Mouse (Mus musculus) cerebellum, adult 9-11 months (tissue): Measurements from ENCODE around the gene Hdac7.

ENCODE experiments used
- DNase-seq: peaks from one replicate; pipeline ENCODE4 v3.0.0; 2022

Hdac7 gene

DNA sequence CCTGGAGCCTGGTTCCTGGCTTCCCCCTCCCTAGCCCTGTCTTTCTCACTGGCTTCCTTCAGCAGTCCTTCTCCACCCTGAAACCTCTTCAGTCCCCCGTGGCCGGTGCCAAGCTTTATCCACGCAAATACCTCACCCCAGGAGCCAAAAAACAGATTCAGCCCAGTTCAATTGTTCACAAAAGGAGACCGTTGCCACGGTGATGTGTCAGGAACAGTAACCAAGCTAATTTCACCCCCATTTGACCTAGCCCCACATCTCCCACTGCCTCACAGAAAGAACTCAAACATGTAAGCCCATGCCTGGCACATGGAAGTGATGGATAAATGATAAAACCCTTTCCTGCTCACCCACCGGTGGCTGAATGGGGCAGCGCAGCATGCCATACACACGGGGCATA lies 78.1 kb downstream of the Hdac7 start:
- no peak for DNase-seq

DNA sequence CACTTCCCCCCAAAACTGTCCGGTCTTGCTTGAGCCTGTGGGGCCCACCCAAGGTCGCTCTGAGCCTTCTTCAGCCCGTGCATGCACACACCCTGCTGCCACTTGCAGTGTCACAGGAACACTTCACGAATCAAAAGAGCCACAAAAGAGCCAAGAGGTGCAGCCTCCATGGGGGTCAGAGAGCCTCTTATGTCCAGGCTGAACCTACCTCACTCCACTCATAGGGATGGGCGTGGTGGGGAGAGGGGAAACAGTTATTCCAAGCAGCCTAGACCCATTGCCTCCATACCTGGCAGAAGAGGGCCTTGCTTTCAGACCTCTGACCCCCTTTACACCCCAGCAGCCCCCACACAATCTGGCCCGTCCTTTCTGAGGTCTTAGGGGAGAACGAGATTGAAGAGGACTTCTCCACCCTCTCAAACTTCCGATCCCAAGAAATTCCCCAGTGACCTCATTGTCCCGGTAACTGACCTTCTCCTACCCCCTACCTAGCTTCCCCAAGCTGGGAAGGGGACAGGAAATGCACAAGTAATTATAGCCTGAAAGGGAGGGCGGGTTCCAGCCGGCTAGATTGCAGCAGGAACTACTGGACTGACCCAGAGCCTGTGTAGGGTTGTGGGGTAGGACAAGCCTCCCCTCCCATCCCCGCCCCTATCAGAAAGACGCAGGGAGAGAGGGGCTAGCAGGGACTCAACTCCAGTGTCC lies 79.1 kb downstream of the Hdac7 start:
- DNase-seq: no peak

DNA sequence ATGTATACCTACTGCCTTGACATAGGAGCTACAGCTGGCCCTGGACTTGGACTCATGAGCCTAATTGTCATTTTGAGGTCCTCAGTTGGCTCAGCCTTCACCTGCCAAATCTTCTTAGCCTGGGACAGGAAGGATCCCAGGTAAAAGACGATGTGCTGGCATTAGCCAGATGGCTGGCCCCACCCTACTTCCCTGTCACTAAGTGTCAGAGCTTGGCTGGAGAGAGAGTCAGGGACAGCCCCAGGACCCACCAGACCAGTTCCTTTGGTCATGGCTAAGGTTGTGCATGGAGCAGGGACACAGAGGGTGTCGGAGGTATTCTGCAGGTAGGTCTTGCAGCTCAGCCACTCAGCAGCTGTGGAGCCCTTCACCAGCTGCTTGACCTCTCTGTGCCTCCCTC lies 79.8 kb downstream of the Hdac7 start:
- DNase-seq: no peak

DNA sequence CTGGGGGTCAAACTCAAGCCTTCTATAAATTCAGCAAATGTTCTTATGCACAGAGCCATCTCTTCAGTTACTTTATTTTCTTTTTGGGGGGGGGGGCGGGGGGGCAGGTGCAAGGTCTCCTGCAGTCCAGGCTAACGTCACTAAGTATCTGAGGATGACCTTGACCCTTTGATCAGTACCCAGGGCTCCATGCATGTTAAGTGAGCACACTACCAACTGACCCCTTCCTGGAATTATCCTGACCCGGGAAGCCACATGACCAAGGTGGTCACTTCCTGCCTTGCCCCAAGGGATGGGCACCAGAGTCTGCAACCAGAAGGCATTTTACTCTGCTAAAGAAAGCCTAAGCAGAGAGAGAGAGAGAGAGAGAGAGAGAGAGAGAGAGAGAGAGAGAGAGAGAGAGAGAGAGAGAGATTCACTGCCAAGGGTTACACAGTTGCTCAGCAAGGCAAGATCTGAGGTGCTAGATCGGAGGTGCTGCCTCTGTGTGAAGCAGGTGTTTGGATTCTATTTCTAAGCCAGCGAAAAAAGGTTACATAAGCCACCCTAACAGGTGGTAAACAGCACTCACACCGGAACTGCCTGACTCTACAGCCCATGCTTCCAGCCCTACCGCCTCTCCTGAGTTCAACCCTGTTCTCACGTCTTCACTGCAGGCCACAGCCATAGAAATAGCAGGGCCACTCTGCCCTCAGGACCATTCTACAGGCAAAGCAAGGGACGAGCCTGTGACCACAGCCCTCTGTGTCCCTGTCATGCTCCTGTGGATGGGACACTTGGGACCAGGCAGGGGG lies 80.8 kb downstream of the Hdac7 start:
- no peak for DNase-seq

DNA sequence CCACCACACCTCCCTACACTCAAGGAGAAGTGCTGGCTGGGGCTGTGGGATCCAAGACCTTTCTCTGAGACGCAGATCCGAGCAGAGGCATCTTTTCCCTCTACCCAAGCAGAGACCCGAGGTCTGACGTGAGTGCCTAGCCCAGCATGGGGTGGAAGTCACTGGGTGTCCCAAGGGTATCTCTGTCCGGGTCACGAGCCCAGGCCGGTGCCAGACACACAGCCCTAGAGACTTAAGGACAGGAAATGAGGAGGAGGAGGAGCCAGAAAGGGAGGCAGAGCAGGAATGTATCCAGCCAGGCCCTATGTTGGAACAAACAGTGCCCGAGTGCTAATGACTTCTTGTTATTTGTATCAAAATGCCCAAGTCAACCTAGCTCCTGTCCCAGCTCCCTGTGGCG lies 81.6 kb downstream of the Hdac7 start:
- no peak for DNase-seq

DNA sequence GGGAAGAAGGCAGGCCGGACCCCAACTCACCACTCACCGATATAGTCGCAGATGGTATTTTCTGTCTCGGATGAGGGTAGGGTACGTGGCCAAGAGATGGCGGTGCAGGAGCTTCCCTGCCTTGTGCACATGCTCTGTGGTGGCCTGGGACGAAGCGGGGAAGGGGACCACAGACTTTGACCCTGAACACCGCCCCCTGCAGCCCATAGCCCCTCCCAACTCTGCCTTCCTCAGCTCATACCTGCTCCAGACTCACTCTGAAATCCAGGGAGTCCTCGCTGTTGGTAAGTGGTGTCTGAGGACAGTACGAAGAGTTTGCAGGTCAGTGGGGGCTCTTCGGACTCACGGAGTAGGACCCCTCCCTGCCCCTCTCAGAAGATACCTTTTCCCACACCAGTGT lies 82.9 kb downstream of the Hdac7 start:
- no peak for DNase-seq

DNA sequence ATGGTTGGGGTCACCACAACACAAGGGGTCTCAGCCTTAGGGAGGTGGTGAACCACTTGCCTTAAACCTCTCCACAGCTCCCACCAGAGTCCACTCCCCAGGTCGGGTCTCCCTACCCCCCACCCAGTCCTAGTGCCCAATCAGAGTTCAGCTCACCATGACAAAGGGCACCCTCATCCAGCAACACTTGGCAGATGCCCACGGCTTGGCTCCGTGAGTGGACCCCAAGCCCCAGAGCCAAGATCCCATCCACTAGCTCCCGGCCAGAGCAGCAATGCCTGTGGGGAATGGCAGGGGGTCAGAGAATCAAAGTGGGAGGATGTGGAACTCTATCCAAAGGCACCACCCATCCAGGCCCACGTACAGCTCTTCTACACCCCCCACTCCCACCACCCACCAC lies 83.3 kb downstream of the Hdac7 start:
- no peak for DNase-seq

DNA sequence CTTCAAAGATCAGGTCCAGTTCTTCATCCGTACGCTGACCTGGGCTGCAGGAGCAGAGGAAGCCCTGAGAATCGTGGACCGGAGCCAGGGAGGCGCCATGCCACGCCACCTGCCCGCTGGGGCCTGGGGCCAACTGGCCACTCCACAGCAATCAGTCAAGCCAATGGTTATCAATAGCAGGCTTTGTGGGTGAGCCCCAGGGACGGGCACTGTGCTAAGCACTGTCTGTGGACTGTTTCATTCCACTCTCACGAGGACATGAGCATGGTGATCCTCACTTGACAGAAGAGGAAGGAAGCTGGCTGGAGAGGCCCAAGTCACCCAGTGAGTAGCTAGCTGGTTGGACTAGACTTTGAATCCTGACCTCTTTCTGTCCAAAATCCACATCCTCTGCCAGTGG lies 84.3 kb downstream of the Hdac7 start:
- DNase-seq: peak; percentile 77

DNA sequence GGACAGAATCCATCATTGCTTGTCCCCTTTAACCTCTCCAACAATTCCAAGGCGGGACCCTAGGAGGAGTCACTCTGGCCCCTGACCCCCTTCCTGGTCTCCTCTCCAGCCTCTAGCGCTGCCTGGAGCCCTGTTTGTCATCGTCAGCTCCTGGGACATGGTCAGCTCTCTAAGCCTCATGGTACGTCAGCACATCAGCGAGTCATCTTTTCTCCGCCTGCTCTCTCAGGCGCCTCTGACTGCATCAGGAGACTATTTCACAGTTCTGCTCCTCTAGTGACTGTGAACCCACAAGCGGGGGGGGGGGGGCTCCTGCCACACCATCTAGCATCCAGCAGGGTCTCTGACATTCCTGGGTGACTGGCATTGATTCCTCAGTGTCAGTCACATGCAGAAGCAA lies 88.9 kb downstream of the Hdac7 start:
- no peak for DNase-seq

DNA sequence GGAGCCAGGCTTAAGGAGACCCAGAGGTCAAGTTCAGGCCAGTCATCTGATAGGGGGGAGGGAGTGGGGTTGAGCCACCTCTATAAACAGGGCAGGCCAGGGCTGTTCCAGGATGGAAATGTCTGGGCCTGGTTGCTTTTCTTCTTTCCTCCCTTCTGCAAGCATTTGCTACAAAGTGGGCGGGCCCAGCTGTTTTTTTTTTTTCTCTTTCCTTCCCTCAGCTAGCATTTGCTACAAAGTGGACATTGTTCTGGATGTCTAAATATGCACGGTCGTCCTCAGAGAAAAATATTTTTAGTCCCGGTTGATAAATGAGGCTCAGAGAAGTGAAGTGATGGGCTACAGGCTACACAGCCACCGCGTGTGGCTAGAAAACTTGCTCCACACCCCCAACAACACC lies 89.8 kb downstream of the Hdac7 start:
- no peak for DNase-seq

DNA sequence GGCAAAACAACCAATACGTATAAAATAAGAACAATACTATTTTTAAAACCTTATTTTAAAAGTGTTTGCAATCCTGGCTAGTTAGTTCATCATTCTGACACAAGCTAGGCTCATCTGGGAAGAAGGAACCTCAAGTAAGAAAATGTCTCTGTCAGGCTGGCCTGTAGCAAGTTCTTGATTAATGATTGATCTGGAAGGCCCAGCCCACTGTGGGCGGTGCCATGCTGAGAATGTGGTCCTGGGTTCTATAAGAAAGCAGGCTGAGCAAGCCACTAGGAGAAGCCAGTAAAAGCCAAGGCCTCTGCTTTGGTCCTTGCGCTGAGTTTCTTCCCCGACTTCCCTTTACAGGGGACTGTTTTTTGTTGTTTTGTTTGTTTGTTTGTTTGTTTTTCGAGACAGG lies 91.8 kb downstream of the Hdac7 start:
- DNase-seq: no peak

DNA sequence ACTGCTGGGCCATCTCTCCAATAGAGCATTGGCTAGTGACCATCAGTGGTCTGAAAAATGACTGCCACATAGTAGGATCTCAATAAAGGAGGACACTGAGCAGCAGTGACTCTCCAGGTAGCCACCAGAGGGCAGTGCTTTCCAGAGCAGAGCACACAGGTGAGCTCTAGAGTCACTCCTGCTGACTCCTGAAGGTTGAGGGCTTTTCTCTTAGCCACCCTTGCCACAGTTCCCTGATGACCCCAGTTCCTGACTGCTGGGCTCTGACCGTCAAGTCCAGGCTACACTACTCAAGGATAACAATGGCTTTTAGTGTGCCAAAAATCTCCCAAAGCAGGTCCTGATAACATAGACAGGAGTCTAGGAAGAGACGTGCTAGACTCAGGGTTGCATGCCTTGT lies 92.6 kb downstream of the Hdac7 start:
- DNase-seq: no peak

DNA sequence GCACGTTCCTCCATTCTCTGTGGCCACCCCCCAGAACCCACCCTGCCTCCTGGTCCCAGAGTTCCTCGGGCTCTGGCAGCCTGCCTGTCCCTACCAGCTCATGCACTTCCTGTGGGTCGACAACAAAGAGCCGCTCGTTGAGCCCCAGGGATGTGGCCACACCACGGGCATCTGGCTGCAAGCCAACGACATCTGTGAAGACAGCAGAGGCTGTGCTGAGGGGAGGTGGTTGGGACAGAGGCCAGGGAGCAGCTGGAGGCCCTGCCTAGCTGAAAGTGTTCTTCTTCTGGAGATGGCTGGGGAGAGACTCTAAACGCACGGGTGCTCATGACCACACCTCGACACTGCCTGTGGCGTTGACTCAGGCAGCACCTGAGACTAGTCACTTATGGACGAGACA lies 93.6 kb downstream of the Hdac7 start:
- DNase-seq: peak; percentile 54

DNA sequence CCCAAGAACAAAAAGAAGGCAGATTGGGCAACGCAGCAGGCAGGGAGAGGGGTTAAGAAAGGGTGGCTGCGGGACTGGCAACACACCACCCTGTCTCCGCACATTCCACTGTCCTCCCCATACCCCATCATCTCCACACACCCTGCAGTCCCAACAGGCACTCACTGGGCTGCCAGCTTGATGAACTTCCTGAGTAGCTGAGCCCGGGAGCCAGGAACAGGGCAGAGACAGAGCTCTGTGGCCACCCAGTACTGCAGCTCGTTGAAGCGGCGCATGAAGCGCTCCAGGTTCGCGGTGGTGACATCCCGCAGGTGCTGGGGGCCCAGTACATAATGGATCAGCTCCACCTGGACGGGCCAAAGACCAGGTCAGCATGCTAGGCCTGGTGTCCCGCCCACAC lies 94.5 kb downstream of the Hdac7 start:
- no peak for DNase-seq

DNA sequence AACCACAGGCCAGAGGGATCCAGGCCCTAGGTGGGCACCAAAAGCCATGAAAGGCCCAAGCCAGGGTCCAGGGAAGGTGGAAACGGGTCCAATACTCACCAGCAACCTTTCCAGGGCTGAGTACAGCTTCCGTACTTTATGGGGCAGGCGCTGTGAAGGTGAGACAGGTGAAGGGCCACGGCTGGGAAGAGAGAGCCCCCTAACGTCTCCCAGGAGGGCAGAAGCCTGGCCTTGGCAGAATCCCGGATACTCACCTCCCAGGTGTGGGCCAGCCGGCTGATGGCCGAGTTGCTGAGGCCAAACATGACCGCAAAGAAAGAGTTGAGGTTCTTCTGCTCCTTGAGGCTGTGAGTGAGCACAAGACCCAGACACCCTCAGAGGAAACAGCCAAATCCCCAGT lies 94.9 kb downstream of the Hdac7 start:
- no peak for DNase-seq

DNA sequence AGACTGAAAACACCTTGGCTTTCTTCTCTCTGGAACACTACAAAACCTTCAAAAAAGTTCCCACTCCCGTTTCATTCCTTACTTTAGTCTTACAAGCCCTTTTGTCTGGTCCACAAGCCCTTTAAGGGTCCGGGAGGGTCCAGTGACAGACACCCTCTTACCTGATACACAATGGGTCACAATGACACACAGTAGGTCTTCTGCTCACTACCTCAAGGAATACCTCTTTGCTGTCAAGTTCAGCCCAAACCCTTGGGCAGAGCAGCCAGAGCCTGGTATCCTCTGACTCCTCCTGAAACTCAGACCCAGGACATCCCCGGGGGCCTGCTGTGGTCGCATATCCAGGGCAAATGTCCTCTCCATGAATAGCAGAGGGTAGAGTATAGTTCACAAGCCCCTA lies 95.3 kb downstream of the Hdac7 start:
- no peak for DNase-seq

DNA sequence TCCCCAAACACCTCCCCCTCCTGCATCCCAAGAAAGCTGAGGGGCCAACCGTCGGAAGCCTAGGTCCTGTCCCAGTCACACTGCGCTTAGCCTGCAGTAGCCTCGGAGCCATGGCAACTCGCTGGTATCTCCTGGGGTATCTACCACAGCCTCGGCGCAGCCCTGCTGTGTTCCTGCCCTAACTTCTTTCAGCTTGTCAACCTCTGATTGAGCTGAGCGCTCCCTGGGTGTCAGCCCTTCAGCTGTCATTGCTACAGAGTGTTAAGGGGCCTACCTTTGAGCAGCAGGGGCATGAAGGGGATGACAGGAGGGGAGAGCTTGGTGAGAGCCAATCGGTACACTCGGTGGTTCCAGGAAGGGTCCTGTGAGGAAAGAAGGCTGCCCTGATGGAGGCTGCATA lies 96.0 kb downstream of the Hdac7 start:
- no peak for DNase-seq

DNA sequence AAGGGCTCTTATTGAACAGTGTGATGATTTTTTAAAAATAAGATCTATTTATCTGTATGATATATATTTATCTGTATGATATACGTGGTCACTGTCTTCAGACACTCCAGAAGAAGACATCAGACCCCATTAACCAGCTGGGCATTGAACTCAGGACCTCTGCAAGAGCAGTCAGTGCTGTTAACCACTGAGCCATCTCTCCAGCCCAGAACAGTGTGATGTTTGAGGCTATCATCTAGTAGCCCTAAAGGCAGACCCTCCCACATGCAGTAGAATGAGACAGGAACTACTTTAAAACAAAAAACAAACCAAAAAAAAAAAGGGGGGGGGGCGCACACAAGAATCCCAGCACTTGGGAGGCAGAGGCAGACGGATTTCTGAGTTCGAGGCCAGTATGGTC lies 96.8 kb downstream of the Hdac7 start:
- DNase-seq: no peak

DNA sequence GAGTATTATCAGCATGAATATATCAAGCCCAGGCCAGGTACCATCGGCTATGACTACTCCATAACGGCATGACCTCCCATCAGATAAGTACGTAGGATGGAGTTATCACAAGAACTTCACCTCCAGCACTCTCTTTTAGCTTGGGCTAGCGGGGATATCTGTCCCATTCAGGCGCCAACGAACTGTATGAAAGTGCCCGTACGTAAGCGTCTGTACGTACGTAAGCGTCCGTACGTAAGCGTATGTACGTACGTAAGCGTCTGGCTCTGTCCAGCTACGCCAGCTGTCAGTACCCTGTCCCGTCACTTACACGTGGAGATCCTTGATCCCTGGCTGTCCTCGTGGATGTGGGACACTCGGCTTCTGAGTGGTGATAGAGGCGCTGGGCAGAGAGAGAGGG lies 97.6 kb downstream of the Hdac7 start:
- DNase-seq: no peak

DNA sequence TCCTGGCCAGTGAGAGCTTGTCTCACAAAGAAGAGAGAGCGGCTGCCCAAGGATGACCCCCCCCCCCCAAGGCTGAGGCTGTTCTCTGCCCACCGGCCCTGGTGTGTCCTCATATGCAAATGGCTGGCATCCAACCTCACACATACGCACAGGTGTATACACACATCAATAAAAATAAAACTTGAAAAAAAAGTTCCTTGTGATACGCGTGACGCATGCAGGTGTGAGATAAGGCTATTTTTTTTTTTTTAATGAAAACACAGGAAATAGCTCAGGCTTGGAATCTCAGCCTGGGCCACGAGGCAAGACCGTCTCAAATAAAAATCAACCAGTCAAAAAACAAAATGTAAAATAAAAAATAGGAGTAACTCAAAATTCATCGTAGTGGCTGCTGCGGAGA lies 98.0 kb downstream of the Hdac7 start:
- no peak for DNase-seq

DNA sequence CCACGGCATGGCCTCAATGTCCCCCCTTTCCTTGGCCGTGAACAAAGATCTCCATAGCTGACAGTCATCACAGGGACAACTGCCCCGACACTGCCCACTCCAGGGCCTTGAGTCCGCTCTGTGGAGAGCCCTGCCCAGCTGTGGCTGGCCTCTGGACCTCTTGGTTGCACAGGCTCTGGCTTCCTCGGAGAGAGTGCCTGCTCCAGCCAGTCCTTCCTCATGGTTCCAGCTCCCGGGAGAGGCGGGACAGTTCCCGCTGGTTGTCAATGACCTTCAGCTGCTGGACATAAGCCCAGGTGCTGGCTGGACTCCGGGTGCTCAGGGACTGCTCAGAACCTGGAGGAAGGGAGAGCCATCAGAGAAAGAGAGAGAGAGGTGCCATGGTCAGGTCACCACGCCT lies 99.0 kb downstream of the Hdac7 start:
- peak; percentile 29 for DNase-seq

DNA sequence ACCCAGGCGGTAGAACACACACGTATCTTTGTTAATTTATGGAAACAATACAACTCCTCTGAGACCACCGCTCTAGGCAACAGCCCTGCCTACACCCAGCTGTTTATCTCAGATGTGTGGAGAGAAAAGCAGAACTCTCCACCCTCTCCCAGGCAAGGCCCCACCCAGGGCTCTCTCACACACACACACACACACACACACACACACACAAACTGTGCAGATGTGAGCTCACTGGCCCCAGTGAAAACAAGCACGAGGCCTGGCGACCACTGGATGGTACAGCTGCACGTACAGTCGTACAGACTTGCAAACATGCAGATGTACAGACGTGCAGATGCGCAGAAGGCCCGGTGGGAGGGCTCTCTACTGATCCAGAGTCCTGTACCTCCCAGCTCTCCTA lies 99.4 kb downstream of the Hdac7 start:
- no peak for DNase-seq

DNA sequence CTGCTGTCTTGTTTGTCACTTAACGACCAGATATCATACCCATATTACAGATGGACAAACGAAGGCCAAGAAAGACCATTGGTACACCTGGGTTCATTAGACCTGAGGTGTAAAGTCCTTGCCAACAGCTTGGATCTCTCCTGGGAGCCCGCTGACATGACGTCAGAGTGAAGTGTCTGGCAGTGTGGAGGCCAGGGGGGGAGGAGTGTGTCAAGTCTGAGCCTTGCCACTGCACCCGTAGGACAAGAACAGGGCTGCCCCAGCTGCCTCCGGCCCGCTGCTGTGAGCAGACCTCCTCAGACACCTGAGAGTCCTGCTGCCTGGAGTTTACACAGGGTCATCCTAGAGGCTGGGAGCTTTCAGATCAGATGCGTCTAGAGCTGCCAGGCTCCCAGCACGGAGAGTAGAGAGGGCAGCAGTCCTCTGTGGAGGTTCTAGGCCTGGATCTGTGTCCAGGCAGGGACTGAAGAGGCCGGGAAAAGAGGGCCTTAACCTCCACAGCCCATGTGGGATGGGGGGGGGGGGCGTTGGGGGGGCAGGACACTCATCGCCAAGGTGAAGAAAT lies 100.3 kb downstream of the Hdac7 start:
- DNase-seq: no peak

DNA sequence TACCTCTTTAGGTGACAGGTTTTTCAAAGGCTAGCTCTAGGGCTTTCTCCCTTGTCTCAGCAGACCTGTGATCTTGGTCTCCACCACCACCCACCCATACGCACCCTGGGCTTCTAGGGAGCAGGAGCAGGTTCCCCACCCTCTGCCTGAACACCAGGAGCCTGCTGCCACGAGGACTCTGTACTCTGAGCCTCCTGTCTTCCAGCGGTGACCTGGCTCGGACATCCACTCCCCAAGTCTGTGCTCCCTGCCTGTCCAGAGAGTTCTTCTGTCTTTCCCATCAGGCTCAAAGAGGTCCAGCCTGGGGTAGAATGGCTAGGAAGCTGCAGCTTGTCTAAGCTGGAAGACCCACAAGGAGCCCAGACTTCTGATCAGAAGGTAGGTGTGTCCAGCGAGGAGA lies 101.1 kb downstream of the Hdac7 start:
- DNase-seq: no peak
